Mouse (Mus musculus) small intestine, adult 2 months (tissue): ENCODE results near the gene Comt.

ENCODE experiments used
- CTCF ChIP-seq: fragments of 200-500 bp; IDR thresholded peaks from 2 replicates; pipeline ENCODE4 v1.5.1; 2012; ENCODE audit warnings: low read depth, mild to moderate bottlenecking, control low read depth, inconsistent platforms, low read length, moderate library complexity, mixed read lengths; ENCODE audit not compliant: insufficient replicate concordance, insufficient read length; ENCODE audit errors: extremely low read depth
- POLR2A ChIP-seq: fragments of 200-500 bp; IDR thresholded peaks from 2 replicates; pipeline ENCODE4 v1.6.1; 2012; ENCODE audit warnings: low read depth, mild to moderate bottlenecking, control low read depth, inconsistent platforms, low read length, moderate library complexity

GRCm38 (mm10) chr16:18425475-18426214 is 1.0 kb downstream of the Comt start:
- TF ChIP-seq POLR2A (no peak), CTCF (no peak)
